Mouse (Mus musculus) hindbrain, embryonic 10.5 days (tissue): ENCODE data around the gene Itgb8. TPM values are rescaled to one million over a fixed set of nuclear protein-coding genes. Genes with fewer than 3 reads are reported as not detected.

ENCODE experiments used
- DNase-seq: peaks from one replicate; pipeline ENCODE4 v3.0.0-alpha.2; 2017; ENCODE audit warnings: low spot score
- H3K27ac ChIP-seq: fragments of 300-500 bp; sonication (generic); 2 replicates; pipeline ENCODE4 v1.5.1; 2016; ENCODE audit warnings: mild to moderate bottlenecking, moderate library complexity
- H3K27me3 ChIP-seq: fragments of 300-500 bp; sonication (generic); 2 replicates; pipeline ENCODE4 v1.6.1; 2016; ENCODE audit warnings: mild to moderate bottlenecking; ENCODE audit not compliant: poor library complexity, insufficient read depth, severe bottlenecking
- H3K36me3 ChIP-seq: fragments of 300-500 bp; sonication (generic); 2 replicates; pipeline ENCODE4 v1.6.1; 2016; ENCODE audit warnings: mild to moderate bottlenecking, moderate library complexity
- H3K4me1 ChIP-seq: fragments of 300-500 bp; sonication (generic); replicated peaks from 2 replicates; pipeline ENCODE4 v1.6.1; 2016; ENCODE audit warnings: mild to moderate bottlenecking
- H3K4me3 ChIP-seq: fragments of 300-500 bp; sonication (generic); 2 replicates; pipeline ENCODE4 v1.5.1; 2016; ENCODE audit warnings: mild to moderate bottlenecking, moderate library complexity
- H3K9me3 ChIP-seq: fragments of 300-500 bp; sonication (generic); 2 replicates; pipeline ENCODE4 v1.6.1; 2016; ENCODE audit warnings: mild to moderate bottlenecking, moderate library complexity
- WGBS: fragments of 180-500 bp; shearing (Covaris S2); methylation state at CpG from one replicate; pipeline ENCODE4 v1.1.7; 2016; 5-methylcytosine and 5-hydroxymethylcytosine counted together
- polyA plus RNA-seq: library from polyadenylated mRNA; unstranded; fragments of >200 nt; fragmentation: Nextera tagmentation; extraction: Ambion mirVana; gene quantifications from 2 replicates; pipeline ENCODE4 v1.2.1, GENCODE M21; 2016

The Itgb8 gene
- polyA plus RNA-seq, 1 experiment from 2014 or later, result 21.8 TPM

DNA sequence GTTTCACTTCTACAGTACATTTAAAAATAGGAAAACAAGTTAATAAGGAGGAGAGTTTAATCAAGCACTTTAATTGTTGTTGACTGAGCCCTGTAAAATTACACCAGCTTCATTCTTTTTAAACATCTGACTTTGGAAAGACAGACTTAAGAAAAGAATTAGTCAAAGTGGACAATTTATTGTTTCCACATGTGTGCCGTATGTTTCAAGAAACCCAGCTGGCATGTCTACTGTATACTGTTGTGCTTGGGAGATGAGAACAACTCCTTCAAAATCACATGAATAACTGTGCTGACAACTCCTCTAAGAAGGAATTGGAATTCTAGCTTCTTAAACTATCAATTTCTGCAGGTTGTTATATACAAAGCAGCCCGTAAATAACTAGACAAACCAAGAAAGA lies 35.8 kb downstream of the Itgb8 start:
- H3K4me1 ChIP-seq, result no peaks in the 10 kb centered on the region
- H3K9me3 ChIP-seq, result no peaks in the 10 kb centered on the region
- WGBS, result 85% methylated on average over 2 of the region's 2 CpGs
- H3K4me3 ChIP-seq, result no peak overlapping the region
- peaks cover 67% of the 10 kb centered on the region for H3K36me3 ChIP-seq
- H3K27ac ChIP-seq, result no peak overlapping the region
- H3K27me3 ChIP-seq, result no peaks in the 10 kb centered on the region
- DNase-seq, result no peak

DNA sequence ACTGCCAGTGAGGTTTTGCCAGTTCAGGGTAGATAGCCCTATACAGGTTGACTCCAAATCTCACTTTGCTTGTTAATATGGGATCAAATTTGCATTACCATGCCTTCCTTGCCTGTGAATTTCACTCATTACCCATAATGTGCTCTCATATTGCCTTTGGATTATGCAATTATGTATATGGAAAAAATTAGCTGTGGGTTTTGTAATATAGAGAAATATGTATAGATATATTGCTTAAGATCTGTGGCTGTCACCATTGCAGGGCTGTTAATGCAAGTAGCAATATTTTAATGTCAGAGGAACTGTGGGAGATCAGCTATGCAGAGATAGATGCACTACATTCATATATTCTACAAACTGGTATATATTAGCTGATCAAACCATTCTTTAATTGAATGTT lies 43.5 kb downstream of the Itgb8 start:
- H3K9me3 ChIP-seq, result no peaks in the 10 kb centered on the region
- peaks cover 60% of the 10 kb centered on the region for H3K36me3 ChIP-seq
- H3K27ac ChIP-seq, result no peak overlapping the region
- H3K4me1 ChIP-seq, result no peaks in the 10 kb centered on the region
- H3K4me3 ChIP-seq, result no peak overlapping the region
- no peaks in the 10 kb centered on the region for H3K27me3 ChIP-seq
- DNase-seq, result no peak

GRCm38 (mm10) chr12:119189814-119190213 lies 48.8 kb downstream of the Itgb8 start:
- H3K9me3 ChIP-seq, result no peaks in the 10 kb centered on the region
- H3K4me3 ChIP-seq, result no peak overlapping the region
- DNase-seq, result no peak
- no peaks in the 10 kb centered on the region for H3K27me3 ChIP-seq
- H3K4me1 ChIP-seq, result no peaks in the 10 kb centered on the region
- H3K27ac ChIP-seq, result no peak overlapping the region
- peaks cover 62% of the 10 kb centered on the region for H3K36me3 ChIP-seq
- WGBS, result 85% methylated on average over 8 of the region's 8 CpGs

GRCm38 (mm10) chr12:119185441-119185840 lies 53.2 kb downstream of the Itgb8 start:
- no peak for DNase-seq
- H3K27me3 ChIP-seq, result no peaks in the 10 kb centered on the region
- WGBS, result 90% methylated on average over 1 of the region's 1 CpGs
- H3K36me3 ChIP-seq, result peaks cover 63% of the 10 kb centered on the region
- H3K9me3 ChIP-seq, result no peaks in the 10 kb centered on the region
- H3K4me1 ChIP-seq, result no peaks in the 10 kb centered on the region
- H3K4me3 ChIP-seq, result no peak overlapping the region
- no peak overlapping the region for H3K27ac ChIP-seq

- Histone ChIP-seq H3K9me3 (no peaks in the 10 kb centered on the region), H3K4me1 (no peaks in the 10 kb centered on the region), H3K27ac (no peak overlapping the region), H3K4me3 (no peak overlapping the region), H3K36me3 (peaks cover 68% of the 10 kb centered on the region), H3K27me3 (no peaks in the 10 kb centered on the region)
- WGBS, result 89% methylated on average over 2 of the region's 2 CpGs
- no peak for DNase-seq
These were observed 56.2 kb downstream of the Itgb8 start for GRCm38 (mm10) chr12:119182215-119182924.

- WGBS, result 81% methylated on average over 2 of the region's 2 CpGs
- H3K9me3 ChIP-seq, result no peaks in the 10 kb centered on the region
- no peaks in the 10 kb centered on the region for H3K27me3 ChIP-seq
- no peak for DNase-seq
- peaks cover 65% of the 10 kb centered on the region for H3K36me3 ChIP-seq
- no peaks in the 10 kb centered on the region for H3K4me1 ChIP-seq
- no peak overlapping the region for H3K4me3 ChIP-seq
- H3K27ac ChIP-seq, result no peak overlapping the region
These were observed 62.6 kb downstream of the Itgb8 start for GRCm38 (mm10) chr12:119176017-119176416.

- Histone ChIP-seq H3K9me3 (no peaks in the 10 kb centered on the region), H3K4me1 (no peaks in the 10 kb centered on the region), H3K27me3 (no peaks in the 10 kb centered on the region), H3K4me3 (no peak overlapping the region), H3K36me3 (peaks cover 58% of the 10 kb centered on the region), H3K27ac (no peak overlapping the region)
- DNase-seq, result no peak
- 85% methylated on average over 4 of the region's 4 CpGs for WGBS
These were observed 68.6 kb downstream of the Itgb8 start for GRCm38 (mm10) chr12:119169828-119170539.

DNA sequence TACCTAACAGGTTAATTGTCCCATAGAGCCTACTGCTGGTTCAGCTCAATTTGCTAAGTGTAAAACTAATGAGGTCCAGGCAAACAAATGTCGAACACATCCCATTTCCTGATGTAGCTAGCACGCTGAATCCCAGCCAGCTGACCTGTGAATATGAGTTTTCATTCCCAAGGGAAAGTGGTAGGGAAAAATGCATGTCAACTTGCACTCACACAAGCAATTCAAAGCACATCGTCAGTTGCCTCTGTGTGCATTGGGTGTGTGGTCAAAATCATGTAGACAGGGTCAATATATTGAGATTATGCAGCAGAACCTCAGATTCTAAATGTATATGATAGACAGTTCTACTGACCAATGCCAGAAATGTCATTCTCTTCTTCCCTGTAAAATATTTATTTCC lies 69.5 kb downstream of the Itgb8 start:
- Histone ChIP-seq H3K27ac (no peak overlapping the region), H3K4me1 (no peaks in the 10 kb centered on the region), H3K27me3 (no peaks in the 10 kb centered on the region), H3K36me3 (peaks cover 64% of the 10 kb centered on the region), H3K4me3 (no peak overlapping the region), H3K9me3 (no peaks in the 10 kb centered on the region)
- DNase-seq, result no peak
- 69% methylated on average over 3 of the region's 3 CpGs for WGBS

GRCm38 (mm10) chr12:119165115-119165514 lies 73.5 kb downstream of the Itgb8 start:
- H3K27ac ChIP-seq, result no peak overlapping the region
- H3K4me1 ChIP-seq, result no peaks in the 10 kb centered on the region
- no peak overlapping the region for H3K4me3 ChIP-seq
- H3K36me3 ChIP-seq, result peaks cover 81% of the 10 kb centered on the region
- H3K27me3 ChIP-seq, result no peaks in the 10 kb centered on the region
- no peaks in the 10 kb centered on the region for H3K9me3 ChIP-seq
- 90% methylated on average over 2 of the region's 2 CpGs for WGBS
- DNase-seq, result no peak

DNA sequence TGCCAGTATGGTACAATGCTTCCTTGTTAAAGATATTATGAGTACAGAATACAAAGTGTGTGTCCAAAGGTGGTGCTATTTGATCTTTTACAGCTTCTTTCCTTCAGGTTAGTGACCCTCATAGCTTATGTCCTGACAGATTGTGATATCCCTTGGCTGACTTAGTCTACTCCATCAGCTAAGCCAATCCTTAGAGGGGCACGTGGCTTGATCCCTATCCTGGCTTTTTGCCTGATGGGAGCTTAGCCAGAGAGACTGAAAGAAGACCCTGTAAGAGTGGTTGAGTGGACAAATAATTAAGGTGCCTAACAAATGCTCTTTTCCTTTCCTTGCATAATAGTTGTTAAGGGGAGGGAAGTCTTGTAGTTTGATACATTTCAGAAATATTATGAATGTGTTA lies 73.9 kb downstream of the Itgb8 start:
- no peaks in the 10 kb centered on the region; the same call in 1 of the 2 replicates for H3K4me1 ChIP-seq
- H3K27me3 ChIP-seq, result no peaks in the 10 kb centered on the region
- no peak for DNase-seq
- H3K9me3 ChIP-seq, result no peaks in the 10 kb centered on the region
- WGBS, result 83% methylated on average over 1 of the region's 1 CpGs
- no peak overlapping the region for H3K4me3 ChIP-seq
- H3K36me3 ChIP-seq, result peaks cover 78% of the 10 kb centered on the region
- no peak overlapping the region for H3K27ac ChIP-seq

- DNase-seq, result no peak
- 69% methylated on average over 1 of the region's 1 CpGs for WGBS
- no peaks in the 10 kb centered on the region; the same call in 1 of the 2 replicates for H3K4me1 ChIP-seq
These were observed 74.4 kb downstream of the Itgb8 start for GRCm38 (mm10) chr12:119164176-119164575.

DNA sequence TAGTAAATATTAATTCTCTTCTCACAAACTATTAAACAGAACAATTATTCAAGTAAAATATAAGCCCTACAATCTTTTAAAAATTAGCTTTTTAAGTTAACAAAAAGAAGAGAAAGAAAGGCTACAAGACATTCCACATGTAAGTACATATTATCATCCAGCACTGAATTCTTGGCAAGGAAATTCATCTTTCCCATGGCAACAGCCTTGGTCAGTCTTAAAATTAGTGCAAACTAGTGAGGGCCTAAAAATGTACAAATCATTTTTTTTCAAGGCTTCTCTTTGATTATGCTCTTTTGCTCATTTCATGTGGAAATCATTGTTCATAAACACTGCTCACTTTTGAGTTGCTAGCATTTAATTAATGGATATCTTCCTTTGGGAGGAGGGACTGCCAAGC lies 77.8 kb downstream of the Itgb8 start:
- DNase-seq, result no peak
- no peaks in the 10 kb centered on the region for H3K9me3 ChIP-seq
- no peak overlapping the region for H3K27ac ChIP-seq
- peaks cover 56% of the 10 kb centered on the region for H3K36me3 ChIP-seq
- H3K27me3 ChIP-seq, result no peaks in the 10 kb centered on the region
- no peaks in the 10 kb centered on the region; the same call in 1 of the 2 replicates for H3K4me1 ChIP-seq
- H3K4me3 ChIP-seq, result no peak overlapping the region

More at GRCm38 (mm10) chr12:119164176-119164575, 74.4 kb downstream of the Itgb8 start:
- peaks cover 76% of the 10 kb centered on the region for H3K36me3 ChIP-seq
- H3K27me3 ChIP-seq, result no peaks in the 10 kb centered on the region
- H3K4me3 ChIP-seq, result no peak overlapping the region
- H3K27ac ChIP-seq, result no peak overlapping the region
- no peaks in the 10 kb centered on the region for H3K9me3 ChIP-seq

- WGBS, result 43% methylated on average over 4 of the region's 4 CpGs
- DNase-seq, result no peak
These were observed 79.2 kb downstream of the Itgb8 start for GRCm38 (mm10) chr12:119159254-119159933.

More at GRCm38 (mm10) chr12:119159254-119159933, 79.2 kb downstream of the Itgb8 start:
- no peaks in the 10 kb centered on the region for H3K27me3 ChIP-seq
- H3K36me3 ChIP-seq, result peaks cover 42% of the 10 kb centered on the region
- H3K4me1 ChIP-seq, result no peaks in the 10 kb centered on the region; the same call in 1 of the 2 replicates
- H3K4me3 ChIP-seq, result no peak overlapping the region
- no peak overlapping the region for H3K27ac ChIP-seq
- H3K9me3 ChIP-seq, result no peaks in the 10 kb centered on the region
